Comparison of ENCODE assay signal across 29 mouse cellular contexts in the genomic region with DNA sequence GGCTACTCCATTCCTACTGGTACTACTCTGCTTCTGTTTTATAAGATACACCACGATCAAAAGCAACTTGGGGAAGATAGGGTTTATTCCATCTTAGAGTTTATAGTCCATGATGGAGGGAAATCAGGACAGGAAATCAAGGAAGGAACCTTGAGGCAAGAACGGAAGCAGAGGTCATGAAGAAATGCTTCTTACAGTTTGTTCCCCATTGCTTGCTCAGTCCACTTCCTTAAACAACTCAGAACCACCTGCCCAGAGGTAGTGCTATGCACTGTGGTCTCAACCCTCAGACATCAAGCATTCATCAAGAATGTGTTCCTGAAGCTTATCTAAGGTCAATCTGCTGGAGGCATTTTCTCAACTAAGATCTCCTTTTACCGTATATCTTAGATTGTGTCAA.
A peak's percentile ranks its signal among the peaks of the same experiment; 100 is the strongest.
DNase-seq lines count a peak whose midpoint lies in the region; ATAC-seq lines count a peak whose summit lies in the region.
"Had no signal": no experiment of that assay in that cellular context is flagged by ENCODE, and none has a peak within 500 bp of the region (broad histone marks: within the 10 kb centered on the region; RNA-seq: fewer than 3 reads in every experiment).

No protein-coding gene starts in this region.

- ATAC-seq in granulocyte monocyte progenitor cell, adult 5-6 weeks (replicated peaks; ENCODE audit: poor library complexity, severe bottlenecking) = peak; percentile 93
- ATAC-seq in monocyte, adult 5-6 weeks (replicated peaks; ENCODE audit: insufficient number of reproducible peaks, low FRiP score, low TSS enrichment, poor library complexity, severe bottlenecking) = 0 out of 2 replicates have a peak, but pooled peaks have one; percentile 40
- ATAC-seq in kidney, embryonic 16.5 days (ENCODE audit: low FRiP score, low TSS enrichment) = no peak
- ATAC-seq in megakaryocyte-erythroid progenitor cell, adult 5-6 weeks (replicated peaks; ENCODE audit: low FRiP score, low TSS enrichment, poor library complexity, severe bottlenecking) = no peak
- ATAC-seq: forebrain, embryonic 13.5 days; forebrain, embryonic 16.5 days; hindbrain, postnatal 0 days; Patski had no signal

- H3K4me1 ChIP-seq in kidney, embryonic 16.5 days (ENCODE audit: insufficient read depth, low read length) = peaks cover 28% of the 10 kb centered on the region
- H3K4me1 ChIP-seq in midbrain, embryonic 10.5 days = peaks cover 5% of the 10 kb centered on the region; the same call in 1 of the 2 replicates

- H3K27me3 ChIP-seq in kidney, embryonic 16.5 days (ENCODE audit: insufficient read depth, low read length) = no peaks in the 10 kb centered on the region
- H3K27me3 ChIP-seq in midbrain, embryonic 10.5 days (ENCODE audit: low read depth, poor library complexity, severe bottlenecking) = 0 out of 2 replicates have a peak, but pooled peaks cover 4% of the 10 kb centered on the region
- H3K27me3 ChIP-seq: CH12.LX; embryonic facial prominence, embryonic 13.5 days; forebrain, embryonic 13.5 days; heart, embryonic 13.5 days; Patski had no signal

- DNase-seq in lung, postnatal 36 days = peak; percentile 6
- DNase-seq in lung, postnatal 4 days = no peak
- DNase-seq in midbrain, embryonic 10.5 days (ENCODE audit: low spot score) = no peak
- DNase-seq: adrenal gland, postnatal 10 days; adrenal gland, postnatal 36 days; B cell, adult 2 months; cerebellum, adult 18-20 months; cerebellum, adult 9-10 months; cerebellum, postnatal 14 days; gastrocnemius, postnatal 14 days; heart, adult 2 months; heart, postnatal 14 days; heart, postnatal 4 days had no signal

- H3K4me3 ChIP-seq in kidney, embryonic 16.5 days (ENCODE audit: low read length) = no peak overlapping the region
- no peak overlapping the region for H3K4me3 ChIP-seq in midbrain, embryonic 10.5 days
- H3K4me3 ChIP-seq: embryonic facial prominence, embryonic 13.5 days; erythroblast, embryonic 14.5 days; forebrain, embryonic 10.5 days; forebrain, embryonic 13.5 days; heart, adult 2 months; heart, embryonic 10.5 days; heart, embryonic 13.5 days had no signal

- no peaks in the 10 kb centered on the region for H3K36me3 ChIP-seq in kidney, embryonic 16.5 days (ENCODE audit: insufficient read depth, low read length)
- H3K36me3 ChIP-seq in midbrain, embryonic 10.5 days = no peaks in the 10 kb centered on the region
- H3K36me3 ChIP-seq: embryonic facial prominence, embryonic 13.5 days; forebrain, embryonic 10.5 days; G1E; heart, embryonic 10.5 days; heart, embryonic 13.5 days had no signal

- 80% methylated on average over 3 of the region's 3 CpGs for WGBS in kidney, embryonic 16.5 days
- WGBS in midbrain, embryonic 10.5 days = 88% methylated on average over 3 of the region's 3 CpGs

- H3K9me3 ChIP-seq in kidney, embryonic 16.5 days (ENCODE audit: low read length) = no peaks in the 10 kb centered on the region
- H3K9me3 ChIP-seq in midbrain, embryonic 10.5 days (replicated peaks) = no peaks in the 10 kb centered on the region
- H3K9me3 ChIP-seq: embryonic facial prominence, embryonic 13.5 days; forebrain, embryonic 10.5 days; forebrain, embryonic 13.5 days; heart, embryonic 10.5 days; heart, embryonic 13.5 days had no signal

- no peak overlapping the region for H3K4me2 ChIP-seq in kidney, embryonic 16.5 days (replicated peaks; ENCODE audit: low read depth, low read length)
- H3K4me2 ChIP-seq: embryonic facial prominence, embryonic 13.5 days; forebrain, embryonic 13.5 days; heart, embryonic 13.5 days; hindbrain, embryonic 14.5 days had no signal

- H3K27ac ChIP-seq in kidney, embryonic 16.5 days (ENCODE audit: low read length) = no peak overlapping the region
- no peak overlapping the region for H3K27ac ChIP-seq in midbrain, embryonic 10.5 days (replicated peaks)
- H3K27ac ChIP-seq: embryonic facial prominence, embryonic 13.5 days; forebrain, embryonic 10.5 days; forebrain, embryonic 13.5 days; heart, adult 2 months; heart, embryonic 10.5 days; heart, embryonic 13.5 days; hindbrain, embryonic 14.5 days; hindbrain, postnatal 0 days had no signal

- H3K9ac ChIP-seq in kidney, embryonic 16.5 days (replicated peaks; ENCODE audit: low read length) = no peak overlapping the region
- H3K9ac ChIP-seq: embryonic facial prominence, embryonic 13.5 days; forebrain, embryonic 13.5 days; heart, embryonic 13.5 days; hindbrain, embryonic 14.5 days had no signal

Comparison
In these comparisons a context has a peak if more than half of its experiments do, and no peak if none do; other contexts are left out.
1. ATAC-seq: peak in granulocyte monocyte progenitor cell, adult 5-6 weeks (single experiment) and monocyte, adult 5-6 weeks (single experiment); none in kidney, embryonic 16.5 days (single experiment) and megakaryocyte-erythroid progenitor cell, adult 5-6 weeks (single experiment).